Mouse (Mus musculus): ENCODE data around the gene Irs1.

- TF ChIP-seq CTCF (IDR thresholded peaks at IDR 0.05; ENCODE audit: low read depth): no peak
- no peak for TF ChIP-seq EP300 (IDR thresholded peaks at IDR 0.05; ENCODE audit: low read depth)
Observed at GRCm38 (mm10) chr1:82326120-82326519, 34.9 kb upstream of the Irs1 start.

Data from liver, embryonic 14.5 days (tissue).